Mouse (Mus musculus) midbrain, postnatal 0 days (tissue): Measurements from ENCODE around the gene Hivep3. TPM values are rescaled to one million over a fixed set of nuclear protein-coding genes. Genes with fewer than 3 reads are reported as not detected.
A peak's percentile ranks its signal among the peaks of the same experiment; 100 is the strongest.

ENCODE experiments used
- ATAC-seq: fragments of 200-750 bp; cut with Nextera tagmentation; 2 replicates; pipeline ENCODE4 v1.8.0; 2017; ENCODE audit warnings: moderate number of reproducible peaks, mild to moderate bottlenecking, moderate TSS enrichment, moderate library complexity; ENCODE audit not compliant: low FRiP score
- DNase-seq: peaks from one replicate; pipeline ENCODE4 v3.0.0-alpha.2; 2015; ENCODE audit warnings: low spot score
- H3K27ac ChIP-seq: fragments of 300-500 bp; sonication (generic); 2 replicates; pipeline ENCODE4 v1.5.1; 2014; ENCODE audit warnings: low read depth, mild to moderate bottlenecking, low read length, mixed read lengths
- H3K27me3 ChIP-seq: fragments of 300-500 bp; sonication (generic); 2 replicates; pipeline ENCODE4 v1.6.1; 2014; ENCODE audit warnings: low read length, control low read depth, mixed read lengths; ENCODE audit not compliant: insufficient read depth
- H3K36me3 ChIP-seq: fragments of 300-500 bp; sonication (generic); 2 replicates; pipeline ENCODE4 v1.6.1; 2014; ENCODE audit warnings: low read length, control low read depth, mixed read lengths; ENCODE audit not compliant: insufficient read depth
- H3K4me1 ChIP-seq: fragments of 300-500 bp; sonication (generic); 2 replicates; pipeline ENCODE4 v1.6.1; 2014; ENCODE audit warnings: mild to moderate bottlenecking, control low read depth, antibody characterized with exemption, low read length, mixed read lengths; ENCODE audit not compliant: insufficient read depth
- H3K4me2 ChIP-seq: fragments of 300-500 bp; sonication (generic); 2 replicates; pipeline ENCODE4 v1.6.1; 2014; ENCODE audit warnings: low read depth, mild to moderate bottlenecking, low read length, mixed read lengths; ENCODE audit not compliant: poor library complexity, severe bottlenecking
- H3K4me3 ChIP-seq: fragments of 300-500 bp; sonication (generic); 2 replicates; pipeline ENCODE4 v1.5.1; 2014; ENCODE audit warnings: low read depth, mild to moderate bottlenecking, low read length, moderate library complexity
- H3K9ac ChIP-seq: fragments of 300-500 bp; sonication (generic); replicated peaks from 2 replicates; pipeline ENCODE4 v1.6.1; 2014; ENCODE audit warnings: mild to moderate bottlenecking, low read length, moderate library complexity, mixed read lengths; ENCODE audit not compliant: poor library complexity, severe bottlenecking
- H3K9me3 ChIP-seq: fragments of 300-500 bp; sonication (generic); 2 replicates; pipeline ENCODE4 v1.6.1; 2016; ENCODE audit warnings: low read length, control low read depth
- CTCF ChIP-seq: IDR thresholded peaks from 2 replicates; pipeline ENCODE4 v1.5.1; 2016; ENCODE audit warnings: antibody characterized with exemption, mild to moderate bottlenecking
- WGBS: fragments of 180-500 bp; shearing (Covaris S2); extraction: QIAGEN DNeasy Blood & Tissue Kit; methylation state at CpG from one replicate; pipeline ENCODE4 v1.1.7; 2014; 5-methylcytosine and 5-hydroxymethylcytosine counted together
- polyA plus RNA-seq: library from polyadenylated mRNA; unstranded; fragments of >200 nt; fragmentation: Nextera tagmentation; extraction: Ambion mirVana; gene quantifications from 2 replicates; pipeline ENCODE4 v1.2.1, GENCODE M21; 2015
- total RNA-seq: library from RNA; depleted of rRNA; stranded (reverse); fragments of >200 nt; gene quantifications from 2 replicates; pipeline ENCODE4 v1.2.3, GENCODE M21; 2014

Gene Hivep3
- total and polyA plus RNA-seq, 2 experiments from 2014 or later: 16.5 to 18.3 TPM

- H3K36me3 ChIP-seq: no peaks in the 10 kb centered on the region
- H3K27ac ChIP-seq: peak overlapping the region; percentile 51; the same call in 1 of the 2 replicates
- no peaks in the 10 kb centered on the region for H3K9me3 ChIP-seq
- H3K4me1 ChIP-seq: no peaks in the 10 kb centered on the region
- H3K4me2 ChIP-seq: peak overlapping the region; percentile 95
- no peak for DNase-seq
- peak overlapping the region; percentile 90 for H3K4me3 ChIP-seq
- TF ChIP-seq CTCF: no peak
- peak overlapping the region; percentile 67 for H3K9ac ChIP-seq
- H3K27me3 ChIP-seq: no peaks in the 10 kb centered on the region
- no peak; the same call in 1 of the 2 replicates for ATAC-seq
- WGBS: under 1% methylated on average over 38 of the region's 44 CpGs
Observed at GRCm38 (mm10) chr4:119733942-119734341, 358 bp downstream of the Hivep3 start.

- DNase-seq (no peak), ATAC-seq (no peak)
- H3K4me3 ChIP-seq: peak overlapping the region; percentile 90
- peak overlapping the region; percentile 95 for H3K4me2 ChIP-seq
- no peaks in the 10 kb centered on the region for H3K9me3 ChIP-seq
- no peaks in the 10 kb centered on the region for H3K36me3 ChIP-seq
- H3K9ac ChIP-seq: peak overlapping the region; percentile 67; the same call in 1 of the 2 replicates
- no peak overlapping the region for H3K27ac ChIP-seq
- no peaks in the 10 kb centered on the region for H3K27me3 ChIP-seq
- H3K4me1 ChIP-seq: no peaks in the 10 kb centered on the region
- no peak for TF ChIP-seq CTCF
- WGBS: 24% methylated on average over 4 of the region's 4 CpGs
Observed at GRCm38 (mm10) chr4:119734352-119734751, 768 bp downstream of the Hivep3 start.

- Histone ChIP-seq H3K4me3 (no peak overlapping the region), H3K36me3 (no peaks in the 10 kb centered on the region), H3K9ac (no peak overlapping the region), H3K27me3 (no peaks in the 10 kb centered on the region), H3K9me3 (no peaks in the 10 kb centered on the region), H3K4me1 (no peaks in the 10 kb centered on the region), H3K27ac (no peak overlapping the region), H3K4me2 (no peak overlapping the region)
- DNase-seq: no peak
- ATAC-seq: no peak
- WGBS: 68% methylated on average over 4 of the region's 4 CpGs
- no peak for TF ChIP-seq CTCF
Observed at GRCm38 (mm10) chr4:119738641-119739040, 5.1 kb downstream of the Hivep3 start.

- DNase-seq: no peak
- Histone ChIP-seq H3K27me3 (no peaks in the 10 kb centered on the region), H3K9me3 (no peaks in the 10 kb centered on the region), H3K4me1 (no peaks in the 10 kb centered on the region), H3K4me2 (no peak overlapping the region), H3K9ac (no peak overlapping the region), H3K27ac (no peak overlapping the region), H3K36me3 (no peaks in the 10 kb centered on the region), H3K4me3 (no peak overlapping the region)
- TF ChIP-seq CTCF: no peak
- ATAC-seq: no peak
- WGBS: 43% methylated on average over 9 of the region's 9 CpGs
Observed at GRCm38 (mm10) chr4:119739301-119740062, 5.9 kb downstream of the Hivep3 start.

GRCm38 (mm10) chr4:119748341-119748740, 14.8 kb downstream of the Hivep3 start:
- no peak for TF ChIP-seq CTCF
- Histone ChIP-seq H3K4me1 (no peaks in the 10 kb centered on the region), H3K4me2 (no peak overlapping the region), H3K4me3 (no peak overlapping the region), H3K27me3 (no peaks in the 10 kb centered on the region), H3K27ac (no peak overlapping the region), H3K9me3 (no peaks in the 10 kb centered on the region), H3K36me3 (no peaks in the 10 kb centered on the region), H3K9ac (no peak overlapping the region)
- ATAC-seq (no peak), DNase-seq (no peak)
- 92% methylated on average over 2 of the region's 2 CpGs for WGBS

- H3K4me1 ChIP-seq: no peaks in the 10 kb centered on the region
- no peak overlapping the region for H3K4me2 ChIP-seq
- no peaks in the 10 kb centered on the region for H3K36me3 ChIP-seq
- ATAC-seq (no peak), DNase-seq (no peak)
- whole genome bisulfite sequencing: 48% methylated on average over 4 of the region's 4 CpGs
- 0 out of 2 replicates have a peak, but pooled peaks cover 6% of the 10 kb centered on the region for H3K9me3 ChIP-seq
- H3K4me3 ChIP-seq: no peak overlapping the region
- no peak for TF ChIP-seq CTCF
- no peak overlapping the region for H3K9ac ChIP-seq
- H3K27ac ChIP-seq: no peak overlapping the region
- H3K27me3 ChIP-seq: no peaks in the 10 kb centered on the region
Observed at GRCm38 (mm10) chr4:119750157-119750556, 16.6 kb downstream of the Hivep3 start.
